Mouse (Mus musculus) left cerebral cortex, postnatal 4 days (tissue): ENCODE measurements around the gene Gpsm2. TPM values are rescaled to one million over a fixed set of nuclear protein-coding genes. Genes with fewer than 3 reads are reported as not detected.
A peak's percentile ranks its signal among the peaks of the same experiment; 100 is the strongest.
"Not testable (repeated sequence)": the region's sequence is repeated elsewhere in the genome, so short reads cannot be mapped to it uniquely, and the experiment has no call there.

Experiments used
- DNase-seq: peaks from one replicate; pipeline ENCODE4 v3.0.0-alpha.2; 2022
- intact Hi-C: fragments of 180-260 bp; cut with DNase I; formaldehyde crosslinking; loops from one replicate; pipeline ENCODE4 v1.15.1; 2025
- total RNA-seq, 2 experiments: library from RNA; stranded (reverse); gene quantifications; 2 replicates each; pipeline ENCODE4 v1.2.3; 2021

Gpsm2 gene
- total RNA-seq, 2 experiments from 2014 or later: 13.9 to 16.2 TPM

DNA sequence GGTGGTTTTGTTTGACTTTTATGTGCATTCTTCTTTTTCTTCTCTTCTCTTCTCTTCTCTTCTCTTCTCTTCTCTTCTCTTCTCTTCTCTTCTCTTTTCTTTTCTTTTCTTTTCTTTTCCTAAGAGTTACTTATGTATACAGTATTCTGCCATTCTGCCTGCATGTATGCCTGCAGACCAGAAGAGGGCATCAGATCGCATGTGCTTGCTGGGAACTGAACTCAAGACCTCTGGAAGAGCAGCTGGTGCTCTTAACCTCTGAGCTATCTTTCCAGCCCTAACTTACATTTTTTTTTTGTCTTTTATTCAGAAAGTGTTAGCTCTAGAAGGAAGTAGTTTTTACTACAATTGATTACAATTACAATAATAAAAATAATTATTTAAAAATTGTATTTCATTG, 61.2 kb downstream of the Gpsm2 start:
- no peak for DNase-seq
- intact Hi-C loops: no loop called here

DNA sequence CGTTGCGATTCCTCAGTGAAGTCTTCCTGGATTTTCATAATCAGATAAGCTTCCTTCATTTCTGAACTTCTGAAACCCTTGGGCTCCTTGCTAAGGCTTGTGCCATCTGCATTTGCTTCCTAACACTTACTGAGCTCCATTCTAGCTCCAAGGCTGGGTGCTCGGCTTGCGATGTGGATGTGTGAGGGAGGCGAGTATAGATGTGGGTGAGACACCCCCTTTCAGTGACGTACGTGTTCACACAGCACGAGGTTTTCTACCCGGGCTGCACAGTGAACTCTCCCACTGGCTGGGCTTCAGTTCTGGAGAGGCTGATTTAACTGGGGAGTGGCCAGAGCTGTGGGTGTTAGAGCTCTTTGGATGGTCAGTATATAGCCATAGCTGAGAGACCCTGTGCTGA, 63.5 kb downstream of the Gpsm2 start:
- no peak for DNase-seq
- intact Hi-C loops: no loop called here

DNA sequence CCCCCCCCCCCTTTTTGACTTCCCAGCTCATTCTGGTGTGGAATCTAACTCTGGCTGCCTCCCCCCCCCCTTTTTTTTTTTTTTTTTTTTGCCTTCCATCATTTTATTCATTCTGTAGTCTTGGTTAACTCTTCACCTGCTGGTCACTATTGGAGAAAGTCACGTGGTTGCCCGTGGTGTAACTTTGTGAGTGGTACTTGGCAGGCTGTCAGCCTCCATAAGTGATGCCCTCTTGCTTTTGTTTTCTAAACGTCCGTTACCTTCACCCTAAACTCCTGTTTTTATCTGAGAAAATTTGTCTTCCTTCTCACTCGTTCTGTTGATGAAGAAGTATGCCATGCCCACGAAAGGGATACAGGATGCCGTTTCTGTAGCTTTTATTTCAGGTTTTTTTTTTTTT, 66.6 kb downstream of the Gpsm2 start:
- no peak for DNase-seq
- intact Hi-C loops: no loop called here

DNA sequence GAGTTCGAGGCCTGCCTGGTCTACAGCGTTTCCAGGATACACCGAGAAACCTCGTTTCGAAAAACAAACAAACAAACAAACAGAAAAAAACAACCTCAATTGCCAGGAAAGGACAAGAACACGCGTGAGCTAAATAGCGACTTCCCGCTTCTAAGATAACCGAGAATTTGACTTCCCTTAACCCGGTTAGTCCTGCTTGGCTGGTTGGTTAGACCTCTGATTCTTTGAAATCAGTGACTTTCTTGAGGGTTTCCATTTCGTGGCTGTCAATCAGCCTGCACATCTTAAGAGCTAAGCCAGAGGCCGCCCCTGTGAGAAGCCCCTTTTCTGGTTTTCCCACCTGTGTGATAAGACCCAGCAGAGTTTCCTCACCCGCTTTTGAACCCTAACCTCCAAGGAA, 67.5 kb downstream of the Gpsm2 start:
- intact Hi-C loops: no loop called here
- no peak for DNase-seq

DNA sequence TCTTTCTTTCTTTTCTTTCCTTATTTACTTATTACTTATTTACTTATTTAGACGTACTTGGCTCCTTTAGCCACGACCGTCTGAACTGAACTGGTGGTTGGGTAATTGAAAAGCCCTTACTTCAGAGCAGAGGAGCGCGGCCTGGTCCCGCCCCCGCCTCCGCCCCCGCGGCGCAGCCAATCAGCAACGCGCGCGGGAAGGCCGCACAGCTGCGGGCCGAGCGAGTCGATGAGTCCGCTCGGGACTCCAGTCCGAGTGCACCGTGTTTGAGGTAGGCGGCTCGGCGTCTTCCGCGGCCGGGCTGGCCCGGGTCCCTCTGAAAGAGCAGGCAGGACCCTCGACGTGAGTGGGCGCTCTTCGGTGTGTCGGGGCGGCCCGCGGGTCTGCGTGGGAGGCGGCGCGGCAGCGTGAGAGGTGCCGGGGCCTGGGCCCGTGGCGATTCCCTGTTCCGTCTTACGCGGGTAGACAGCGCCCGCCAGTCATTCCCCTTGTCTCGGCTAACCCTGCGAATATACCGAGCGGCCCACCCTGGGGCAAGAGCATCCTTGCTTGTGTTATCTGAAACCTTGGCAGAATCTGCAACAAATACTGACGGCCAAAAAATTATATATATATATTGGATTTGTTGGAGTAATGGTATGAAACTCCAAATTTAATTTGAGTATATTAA, 68.3 kb downstream of the Gpsm2 start, which contains the start of gene Clcc1:
Gene Clcc1 (plus strand): TSS at position 204 of the 670 bp plus-strand sequence.
- intact Hi-C loops: no loop called here
- peak; percentile 95 for DNase-seq

DNA sequence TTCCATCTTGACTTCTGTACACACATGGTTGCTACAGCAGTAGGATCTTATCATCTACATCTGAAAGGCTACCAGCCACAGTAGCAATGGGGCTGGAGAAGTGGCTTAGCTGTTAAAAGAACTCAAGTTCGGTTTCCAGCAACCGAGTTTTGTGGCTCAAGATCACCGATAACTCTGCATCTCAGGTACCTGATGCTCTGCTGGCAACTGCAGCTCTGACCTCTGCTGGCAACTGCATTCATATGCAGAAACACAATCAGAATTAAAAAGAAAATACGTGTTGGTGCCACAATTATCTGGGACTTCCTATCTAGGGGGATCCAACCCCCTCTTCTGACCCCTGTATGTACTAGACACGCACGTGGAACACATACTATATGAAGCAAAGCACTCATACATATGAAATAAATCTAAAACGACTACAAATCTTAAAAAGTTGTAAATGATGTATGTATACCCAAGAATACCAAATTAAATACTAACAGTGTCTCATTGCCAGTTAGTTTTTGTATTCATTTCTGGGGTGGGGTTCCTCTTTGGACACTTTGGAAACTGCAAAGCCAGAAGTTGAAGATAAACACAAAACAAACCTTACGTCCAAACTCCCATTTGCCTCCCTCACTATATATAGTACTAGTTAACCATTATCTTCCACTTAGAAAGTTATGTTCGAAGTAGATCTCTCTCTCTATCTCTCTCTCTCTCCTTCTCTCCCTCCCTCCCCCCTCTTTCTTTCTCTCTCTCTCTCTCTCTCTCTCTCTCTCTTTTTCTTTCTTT, 69.1 kb downstream of the Gpsm2 start:
- intact Hi-C loops: no loop called here
- DNase-seq: no peak

DNA sequence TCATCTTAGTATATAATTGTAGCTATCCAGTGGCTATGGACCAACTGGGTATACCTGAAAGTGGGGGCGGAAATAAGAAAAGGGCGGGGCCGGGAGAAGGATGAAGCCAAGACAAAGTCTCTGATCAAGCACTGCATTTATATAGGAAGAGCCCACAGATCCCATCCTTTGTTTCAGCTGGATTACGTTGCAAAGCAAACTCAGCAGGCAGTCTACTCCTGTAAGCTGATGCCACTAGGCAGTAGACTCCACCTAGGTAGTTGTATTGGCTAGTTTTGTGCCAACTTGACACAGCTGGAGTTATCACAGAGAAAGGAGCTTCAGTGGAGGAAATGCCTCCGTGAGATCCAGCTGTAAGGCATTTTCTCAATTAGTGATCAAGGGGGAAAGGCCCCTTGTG, 74.4 kb downstream of the Gpsm2 start:
- DNase-seq, intact Hi-C loops: not testable (repeated sequence)

DNA sequence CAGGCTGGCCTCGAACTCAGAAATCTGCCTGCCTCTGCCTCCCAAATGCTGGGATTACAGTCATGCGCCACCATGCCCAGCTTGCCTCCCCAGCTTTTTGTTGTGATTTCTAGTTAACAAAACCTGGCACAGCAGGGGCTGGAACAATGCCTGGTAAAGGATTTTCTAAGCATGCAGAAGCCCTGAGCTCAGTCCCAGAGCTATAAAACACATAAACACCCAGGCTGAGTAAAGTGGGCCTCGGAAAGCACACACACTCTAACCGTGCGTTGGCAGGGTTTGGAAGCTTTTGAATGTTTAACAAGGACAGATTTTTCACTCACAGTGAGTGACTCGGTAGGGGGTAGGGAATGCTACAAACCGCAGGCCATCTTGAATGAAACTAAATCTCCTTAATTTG, 76.1 kb downstream of the Gpsm2 start:
- DNase-seq: peak; percentile 38
- intact Hi-C loops: no loop called here

DNA sequence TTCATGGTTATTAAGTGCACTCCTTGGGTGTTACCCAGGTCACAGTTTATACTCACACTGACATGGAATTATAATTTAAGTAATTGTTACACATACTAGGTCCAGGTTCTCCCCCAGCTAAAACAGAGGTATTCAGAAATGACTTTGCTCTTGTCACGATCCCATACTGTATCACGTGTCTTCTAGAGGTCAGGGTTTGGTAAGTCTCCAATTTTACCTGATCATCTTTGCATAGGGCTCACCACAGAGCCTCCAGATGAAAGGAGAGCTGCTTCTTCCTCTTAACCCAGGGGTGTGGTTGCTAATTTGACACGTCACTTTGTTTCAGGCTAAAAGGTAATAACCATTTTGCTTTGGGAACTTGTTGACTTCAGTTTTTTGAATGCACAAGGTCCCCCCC, 77.3 kb downstream of the Gpsm2 start:
- DNase-seq: no peak
- intact Hi-C loops: no loop called here

DNA sequence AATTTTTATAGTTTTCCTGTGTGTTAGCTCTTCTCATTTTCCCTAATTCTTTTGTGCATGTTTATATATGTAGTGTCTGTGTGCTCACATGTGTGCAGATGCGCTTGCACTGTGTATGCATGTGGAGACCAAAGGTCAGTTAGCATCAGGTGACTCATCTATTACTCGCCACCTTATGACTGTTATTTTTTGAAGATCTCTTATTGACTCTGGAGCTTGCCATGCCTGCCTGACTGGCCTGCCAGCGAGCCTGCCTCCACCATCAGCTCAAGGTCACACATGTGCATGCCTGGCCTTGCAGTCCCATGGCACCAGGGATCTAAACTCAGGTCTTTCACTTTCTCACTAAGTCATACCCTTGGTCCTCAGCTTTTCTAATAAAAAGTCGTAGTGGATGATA, 81.1 kb downstream of the Gpsm2 start:
- no peak for DNase-seq

DNA sequence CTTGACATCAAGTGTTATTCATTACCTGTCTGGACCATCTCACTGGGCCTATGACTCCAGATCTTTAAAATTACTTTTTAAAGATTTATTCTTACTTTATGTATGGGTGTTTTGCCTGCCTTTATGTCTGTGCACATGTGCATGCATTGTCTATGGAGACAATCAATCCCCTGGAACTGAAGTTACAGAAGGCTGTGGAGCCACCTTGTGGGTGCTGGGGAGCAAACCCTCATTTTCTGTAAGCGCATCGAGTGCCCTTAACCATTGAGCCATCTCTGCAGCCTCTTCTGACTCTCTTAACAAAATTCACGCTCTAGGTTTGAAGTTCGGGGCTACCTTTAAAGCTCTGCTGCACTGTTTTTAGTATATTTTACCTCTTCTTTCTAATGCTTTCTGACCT, 82.7 kb downstream of the Gpsm2 start:
- no peak for DNase-seq
- intact Hi-C loops: loop anchor here (5.0 kb wide), 1 partner anchor 37 kb away; no protein-coding TSS in a partner anchor

More for the DNA sequence above, 81.1 kb downstream of the Gpsm2 start:
- intact Hi-C loops: no loop called here

DNA sequence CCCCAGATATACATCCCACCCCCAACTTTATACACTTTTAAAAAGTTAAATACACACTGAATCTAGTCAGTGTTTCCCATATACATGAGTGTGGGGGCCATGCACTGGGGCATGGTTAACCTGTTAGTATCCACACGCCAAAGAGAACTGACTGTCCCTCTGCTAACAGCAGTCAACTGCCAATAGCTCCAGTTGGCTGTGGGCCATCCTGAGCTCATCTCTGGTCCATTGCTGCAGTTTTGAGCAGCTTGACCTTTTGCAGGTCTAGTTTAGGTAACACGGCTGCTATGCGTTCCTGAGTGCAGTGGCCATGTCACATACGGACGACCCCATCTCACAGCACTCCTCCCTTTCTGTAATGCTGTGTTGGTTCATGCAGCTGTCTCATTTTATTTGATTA, 87.3 kb downstream of the Gpsm2 start:
- DNase-seq: no peak
- intact Hi-C loops: loop anchor here (5.0 kb wide), 1 partner anchor 32 kb away; no protein-coding TSS in a partner anchor

Other genes starting within 250 kb of the Gpsm2 start
- gene 1700013F07Rik, start 188.2 kb downstream of the Gpsm2 start, total RNA-seq: 1 to 10 TPM; 2.4 to 2.7 TPM
- 10 to 100 TPM; 17.6 to 20.1 TPM for gene 5330417C22Rik, start 185.8 kb downstream of the Gpsm2 start, total RNA-seq
- 10 to 100 TPM; 45.4 to 46.1 TPM for gene Tmem167b, start 159.8 kb downstream of the Gpsm2 start, total RNA-seq
- gene Taf13, start 150.6 kb downstream of the Gpsm2 start, total RNA-seq: 10 to 100 TPM; 22.3 to 26.3 TPM
- gene Wdr47, start 131.0 kb downstream of the Gpsm2 start, total RNA-seq: 100 to 1,000 TPM; 184 to 186 TPM
- 10 to 100 TPM; 21.6 to 22.5 TPM for gene Clcc1, start 68.4 kb downstream of the Gpsm2 start, total RNA-seq
- gene Aknad1, start 17.3 kb upstream of the Gpsm2 start, total RNA-seq: not detected
- gene Stxbp3, start 118.2 kb upstream of the Gpsm2 start, total RNA-seq: 10 to 100 TPM; 10.6 to 12.2 TPM
- gene Fndc7, start 167.7 kb upstream of the Gpsm2 start, total RNA-seq: under 1 TPM in 1 of 2 experiments, not detected in 1; 0.14 TPM
- 10 to 100 TPM; 49.4 to 57.6 TPM for gene Prpf38b, start 189.4 kb upstream of the Gpsm2 start, total RNA-seq
- 1 to 10 TPM; 4.4 to 5.8 TPM for gene Henmt1, start 217.6 kb upstream of the Gpsm2 start, total RNA-seq
- 1 to 10 TPM in 1 of 2 experiments, not detected in 1; 2.0 TPM for gene Gm9857, start 218.1 kb upstream of the Gpsm2 start, total RNA-seq